Mouse (Mus musculus): ENCODE results near the gene Tbc1d1.

DNA sequence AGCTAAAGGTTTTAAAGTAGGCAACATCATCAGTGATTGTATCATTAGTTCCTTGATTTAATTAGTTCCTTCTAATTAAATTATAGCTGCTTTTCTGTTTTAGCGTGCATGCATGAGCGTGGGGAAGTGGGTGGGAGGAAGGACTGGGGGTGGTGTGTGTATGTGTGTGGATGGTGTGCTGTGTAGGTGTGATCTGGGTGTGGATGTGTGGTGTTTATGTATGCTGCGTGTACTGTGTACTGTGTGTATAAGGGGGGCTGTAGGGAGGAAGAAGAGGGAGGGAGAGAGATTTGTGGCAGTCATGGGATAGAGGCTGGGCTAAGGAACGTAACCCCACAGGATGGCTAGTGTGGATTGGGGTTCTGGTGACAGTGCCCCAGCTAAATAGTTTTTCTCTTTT, 129.2 kb downstream of the Tbc1d1 start:
- TF ChIP-seq CTCF (IDR thresholded peaks at IDR 0.05; ENCODE audit: low read depth) (no peak), EP300 (optimal IDR thresholded peaks at IDR 0.05) (no peak)
